Comparison of ENCODE assay signal across 8 mouse cellular contexts in the genomic region with DNA sequence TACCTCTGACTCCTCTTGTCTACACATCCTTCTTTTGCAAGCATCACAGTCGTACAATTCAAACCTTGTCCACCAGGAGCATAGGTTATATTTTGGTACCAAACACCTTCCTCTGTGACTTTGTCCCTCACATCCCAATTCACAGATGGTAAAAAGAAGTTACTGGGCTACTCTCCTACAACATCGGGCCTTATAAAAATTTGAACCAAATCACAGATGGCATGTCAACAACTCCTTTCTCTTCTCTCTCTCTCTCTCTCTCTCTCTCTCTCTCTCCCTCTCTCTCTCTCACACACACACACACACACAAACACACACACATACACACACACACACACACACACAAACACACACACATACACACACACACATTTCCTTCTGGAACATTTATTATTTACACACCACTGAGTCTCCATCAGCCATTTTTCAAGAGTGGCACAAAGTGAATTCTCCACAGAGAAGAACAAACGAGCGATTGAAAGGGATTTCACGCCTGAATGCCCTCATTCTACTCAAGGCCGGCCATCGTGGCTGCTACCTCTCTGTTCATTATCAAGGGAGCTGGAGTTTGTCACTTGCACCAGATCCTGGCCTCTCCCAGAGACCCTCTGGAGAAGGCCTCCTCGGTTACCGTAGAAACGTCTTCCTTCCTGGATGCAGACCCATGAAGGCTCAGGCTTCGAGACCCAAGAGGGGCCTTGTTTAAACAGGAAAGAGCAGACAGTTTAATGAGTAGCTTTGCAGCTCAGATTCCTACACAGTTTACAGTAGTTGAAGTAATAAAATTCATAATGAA.
DNase-seq lines count a peak whose midpoint lies in the region; ATAC-seq and TF ChIP-seq lines count a peak whose summit lies in the region.

No protein-coding gene starts in this region.

- H3K9ac ChIP-seq in midbrain, postnatal 0 days (replicated peaks; ENCODE audit: low read length, poor library complexity, severe bottlenecking) = no peak overlapping the region

- H3K9me3 ChIP-seq in midbrain, postnatal 0 days (ENCODE audit: low read length) = no peaks in the 10 kb centered on the region

- H3K27ac ChIP-seq in midbrain, postnatal 0 days (ENCODE audit: low read depth, low read length) = no peak overlapping the region

- no peak for ATAC-seq in cerebellum, adult (ENCODE audit: insufficient number of reproducible peaks, low FRiP score, low TSS enrichment)
- peak; percentile 41; the same call in 1 of the 2 replicates for ATAC-seq in frontal cortex, adult (ENCODE audit: low TSS enrichment)
- ATAC-seq in midbrain, postnatal 0 days (ENCODE audit: low FRiP score) = 0 out of 2 replicates have a peak, but pooled peaks have one; percentile 54
- ATAC-seq in megakaryocyte progenitor cell, adult 5-6 weeks (replicated peaks; ENCODE audit: poor library complexity) = no peak

- 19% methylated on average over 11 of the region's 11 CpGs for WGBS in midbrain, postnatal 0 days

- no peaks in the 10 kb centered on the region for H3K27me3 ChIP-seq in midbrain, postnatal 0 days (ENCODE audit: insufficient read depth, low read length)

- no peak overlapping the region for H3K4me2 ChIP-seq in midbrain, postnatal 0 days (ENCODE audit: low read depth, low read length, poor library complexity, severe bottlenecking)

- no peaks in the 10 kb centered on the region for H3K36me3 ChIP-seq in midbrain, postnatal 0 days (ENCODE audit: insufficient read depth, low read length)

- no peak overlapping the region for H3K4me3 ChIP-seq in midbrain, postnatal 0 days (ENCODE audit: low read depth, low read length)

- H3K4me1 ChIP-seq in midbrain, postnatal 0 days (ENCODE audit: insufficient read depth, low read length) = no peaks in the 10 kb centered on the region

- no peak for TF ChIP-seq CTCF in midbrain, postnatal 0 days (IDR thresholded peaks at IDR 0.05)

- peak; percentile 45 to 56 for DNase-seq in cerebellum, postnatal 10 days
- peak; percentile 54 to 65 for DNase-seq in layer of hippocampus, postnatal 10 days (ENCODE audit: low spot score in 2 of 2)
- peak; percentile 93 for DNase-seq in midbrain, postnatal 0 days (ENCODE audit: low spot score)
- no peak for DNase-seq in B cell, adult 2 months
- DNase-seq in thymus, adult 18-20 months = no peak

Comparison
In these comparisons a context has a peak if more than half of its experiments do, and no peak if none do; other contexts are left out.
1. DNase-seq: peak in cerebellum, postnatal 10 days (2 of 2), layer of hippocampus, postnatal 10 days (2 of 2) and midbrain, postnatal 0 days (single experiment); none in B cell, adult 2 months (0 of 2) and thymus, adult 18-20 months (0 of 2).
2. ATAC-seq: peak in frontal cortex, adult (single experiment) and midbrain, postnatal 0 days (single experiment); none in cerebellum, adult (single experiment) and megakaryocyte progenitor cell, adult 5-6 weeks (single experiment).